Mouse (Mus musculus): ENCODE measurements around the gene Pgam5.

Pgam5 gene

GRCm38 (mm10) chr5:110230780-110231461 lies 38.8 kb downstream of the Pgam5 start, which contains the start of gene Ankle2:
TSS of gene Ankle2 (plus strand) at chr5:110231004.
- in situ Hi-C loops (cut with MboI, MseI) = loop anchor here (5.0 kb wide), 2 partner anchors 51 to 54 kb away; partner anchors contain the start of gene Golga3

DNA sequence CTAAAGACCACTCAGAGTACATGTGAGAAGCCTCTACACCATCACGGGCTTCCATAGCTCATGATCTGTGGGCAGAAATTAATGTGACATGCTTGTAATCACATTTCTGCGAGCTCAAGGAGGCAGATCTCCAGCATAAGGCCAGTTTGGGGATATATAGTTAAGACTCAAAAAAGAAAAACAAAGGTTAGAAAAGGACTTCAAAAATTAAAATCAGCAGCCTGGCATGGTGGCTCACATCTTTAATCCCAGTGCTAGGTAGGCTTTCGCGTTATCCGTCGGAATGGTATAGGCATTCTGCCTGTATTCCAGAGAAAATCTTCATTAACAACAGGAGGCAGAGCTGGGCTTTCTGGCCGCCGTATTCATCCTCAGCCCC lies 39.3 kb downstream of the Pgam5 start:
- in situ Hi-C loops (cut with MboI, MseI) = loop anchor here (5.0 kb wide), 2 partner anchors 52 to 53 kb away; partner anchors contain the start of gene Golga3

- in situ Hi-C loops (cut with MboI, MseI) = no loop called here
These were observed 42.3 kb downstream of the Pgam5 start for GRCm38 (mm10) chr5:110227336-110227883.

GRCm38 (mm10) chr5:110225056-110225455 lies 44.7 kb downstream of the Pgam5 start:
- in situ Hi-C loops (cut with MboI, MseI) = no loop called here

DNA sequence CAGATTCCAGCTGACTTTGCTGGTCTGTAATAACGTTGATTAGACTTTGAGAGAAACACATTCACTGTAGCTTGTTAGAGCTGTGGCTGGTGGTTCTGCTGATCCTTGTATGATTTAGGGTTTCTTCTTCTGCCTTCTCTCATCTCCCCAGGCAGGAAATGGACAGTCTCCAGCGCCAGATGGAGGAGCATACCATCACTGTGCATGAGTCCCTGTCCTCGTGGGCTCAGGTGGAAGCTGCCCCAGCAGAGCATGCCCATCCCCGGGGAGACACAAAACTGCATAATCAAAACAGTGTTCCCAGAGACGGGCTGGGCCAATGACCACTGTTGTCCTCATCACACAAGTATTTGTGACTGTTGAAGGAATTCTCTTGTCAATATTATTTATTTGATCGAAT lies 47.0 kb downstream of the Pgam5 start:
- in situ Hi-C loops (cut with MboI, MseI) = no loop called here

DNA sequence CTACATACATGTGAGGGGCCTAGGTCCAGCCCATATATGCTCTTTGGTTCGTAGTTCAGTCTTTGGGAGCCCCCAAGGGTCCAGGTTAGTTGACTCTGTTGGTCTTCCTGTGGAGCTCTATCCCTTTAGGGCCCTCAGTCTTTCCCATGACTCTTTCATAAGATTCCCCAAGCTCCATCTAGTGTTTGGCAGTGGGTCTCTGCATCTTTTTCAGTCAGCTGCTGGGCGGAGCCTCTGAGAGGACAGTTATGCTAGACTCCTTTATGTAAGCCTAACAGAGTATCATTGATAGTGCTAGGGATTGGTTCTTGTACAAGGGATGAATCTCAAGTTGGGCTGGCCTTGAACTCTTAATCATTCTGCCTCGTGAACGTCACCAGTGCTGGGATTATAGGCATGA lies 49.4 kb downstream of the Pgam5 start:
- in situ Hi-C loops (cut with MboI, MseI) = no loop called here

- in situ Hi-C loops (cut with MboI, MseI) = no loop called here
These were observed 52.9 kb downstream of the Pgam5 start for GRCm38 (mm10) chr5:110216780-110217179.

DNA sequence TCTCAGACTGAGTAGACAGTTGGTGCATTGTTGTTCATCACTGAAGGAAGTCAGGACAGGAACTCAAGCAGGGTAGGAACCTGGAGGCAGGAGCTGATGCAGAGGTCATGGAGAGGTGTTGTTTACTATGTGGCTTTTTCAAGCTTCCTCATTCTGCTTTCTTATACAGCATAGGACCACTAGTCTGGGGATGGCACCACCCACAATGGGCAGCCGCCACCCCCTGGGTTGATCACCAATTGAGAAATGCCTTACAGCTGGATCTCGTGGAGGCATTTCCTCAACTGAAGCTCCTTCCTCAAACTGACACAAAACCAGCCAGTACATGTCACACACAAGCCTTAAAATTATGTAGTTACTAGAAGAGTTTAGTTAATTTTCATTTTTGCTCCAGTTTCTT lies 58.4 kb downstream of the Pgam5 start:
- in situ Hi-C loops (cut with MboI, MseI) = no loop called here

All from T-helper 2 cell (primary cell).